Comparison of ENCODE assay signal across 19 mouse cellular contexts in the genomic region with DNA sequence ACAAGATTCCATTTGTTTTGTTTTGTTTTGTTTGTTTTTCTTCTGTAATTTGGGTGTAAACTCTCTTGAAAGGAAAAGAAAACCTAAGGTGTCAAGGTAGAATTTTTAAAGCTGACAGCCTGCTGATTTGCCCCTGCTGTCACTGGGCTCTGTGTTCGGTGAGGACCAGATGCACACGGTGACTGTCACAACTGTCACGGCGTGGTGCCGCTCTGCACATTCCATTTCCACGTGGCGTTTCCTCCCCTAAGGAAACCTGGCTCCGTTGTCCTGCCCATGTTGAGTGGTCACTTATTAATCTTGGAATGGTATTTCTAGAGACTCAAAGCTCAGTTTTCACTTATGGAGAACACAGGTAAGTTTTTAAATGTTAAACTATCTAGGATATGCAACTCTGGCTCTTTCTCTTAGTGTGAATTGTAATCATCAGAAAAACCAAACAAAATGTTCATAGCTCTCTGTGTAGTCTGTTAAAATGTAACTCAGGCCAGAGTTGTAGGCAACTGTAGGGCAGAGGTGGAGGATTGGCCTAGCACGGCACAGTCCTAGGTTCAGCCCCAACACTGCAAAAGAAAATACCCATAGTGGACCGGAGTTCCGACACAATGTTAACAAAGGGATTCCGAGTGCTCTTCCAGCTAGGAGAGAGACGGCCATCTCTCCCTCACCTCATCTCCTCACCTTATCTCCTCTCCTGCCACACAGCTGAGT.
DNase-seq lines count a peak whose midpoint lies in the region; ATAC-seq and TF ChIP-seq lines count a peak whose summit lies in the region.
"Had no signal": no experiment of that assay in that cellular context is flagged by ENCODE, and none has a peak within 500 bp of the region (broad histone marks: within the 10 kb centered on the region; RNA-seq: fewer than 3 reads in every experiment).

No protein-coding gene starts in this region.

- DNase-seq in gastrocnemius, postnatal 36 days, result no peak
- no peak for DNase-seq in retina, embryonic 14.5 days (ENCODE audit: low spot score)
- DNase-seq: adrenal gland, postnatal 25 days; B cell, adult 2 months; cerebellum, adult 11-12 months; cerebellum, postnatal 36 days; heart, adult 11 months; lung, postnatal 36 days; right cerebral cortex, postnatal 25 days; thymus, adult 18-20 months; thymus, postnatal 4 days had no signal

- no peaks in the 10 kb centered on the region for H3K36me3 ChIP-seq in intestine, embryonic 15.5 days
- H3K36me3 ChIP-seq in intestine, postnatal 0 days (ENCODE audit: control insufficient read depth, insufficient read depth), result peaks cover 10% of the 10 kb centered on the region; the same call in 1 of the 2 replicates
- H3K36me3 ChIP-seq in intestine, embryonic 16.5 days (ENCODE audit: control insufficient read depth, insufficient read depth, low read length), result no peaks in the 10 kb centered on the region; the same call in 1 of the 2 replicates
- peaks cover 16% of the 10 kb centered on the region; the same call in 1 of the 2 replicates for H3K36me3 ChIP-seq in kidney, embryonic 15.5 days
- H3K36me3 ChIP-seq in liver, embryonic 15.5 days (replicated peaks), result 0 out of 2 replicates have a peak, but pooled peaks cover 6% of the 10 kb centered on the region
- H3K36me3 ChIP-seq: stomach, embryonic 15.5 days had no signal

- peak; percentile 70; the same call in 1 of the 2 replicates for ATAC-seq in intestine, embryonic 15.5 days
- no peak for ATAC-seq in intestine, postnatal 0 days
- peak; percentile 79 for ATAC-seq in intestine, embryonic 16.5 days
- ATAC-seq in kidney, embryonic 15.5 days (replicated peaks; ENCODE audit: low FRiP score), result 0 out of 2 replicates have a peak, but pooled peaks have one; percentile 67
- peak; percentile 79 for ATAC-seq in liver, embryonic 15.5 days (ENCODE audit: insufficient read depth)

- no peaks in the 10 kb centered on the region for H3K27me3 ChIP-seq in intestine, embryonic 15.5 days (replicated peaks)
- no peaks in the 10 kb centered on the region for H3K27me3 ChIP-seq in intestine, postnatal 0 days (replicated peaks; ENCODE audit: control insufficient read depth, insufficient read depth, low read length)
- no peaks in the 10 kb centered on the region for H3K27me3 ChIP-seq in intestine, embryonic 16.5 days (replicated peaks; ENCODE audit: control insufficient read depth, insufficient read depth, low read length)
- no peaks in the 10 kb centered on the region for H3K27me3 ChIP-seq in kidney, embryonic 15.5 days
- H3K27me3 ChIP-seq in liver, embryonic 15.5 days, result no peaks in the 10 kb centered on the region
- H3K27me3 ChIP-seq: limb, embryonic 15.5 days; stomach, embryonic 15.5 days had no signal

- H3K4me1 ChIP-seq in intestine, embryonic 15.5 days (replicated peaks), result no peaks in the 10 kb centered on the region
- no peaks in the 10 kb centered on the region for H3K4me1 ChIP-seq in intestine, postnatal 0 days (replicated peaks; ENCODE audit: control insufficient read depth, insufficient read depth, low read length)
- no peaks in the 10 kb centered on the region for H3K4me1 ChIP-seq in intestine, embryonic 16.5 days (ENCODE audit: control insufficient read depth, insufficient read depth, low read length)
- H3K4me1 ChIP-seq in kidney, embryonic 15.5 days, result peaks cover 4% of the 10 kb centered on the region; the same call in 1 of the 2 replicates
- H3K4me1 ChIP-seq in liver, embryonic 15.5 days (replicated peaks), result no peaks in the 10 kb centered on the region
- H3K4me1 ChIP-seq: embryonic facial prominence, embryonic 10.5 days; limb, embryonic 15.5 days; stomach, embryonic 15.5 days had no signal

- intact Hi-C loops in gastrocnemius, postnatal 36 days (cut with DNase I), result no loop called here

- H3K4me3 ChIP-seq in intestine, embryonic 15.5 days (replicated peaks), result no peak overlapping the region
- H3K4me3 ChIP-seq in intestine, postnatal 0 days (ENCODE audit: low read depth, low read length), result no peak overlapping the region
- no peak overlapping the region for H3K4me3 ChIP-seq in intestine, embryonic 16.5 days (ENCODE audit: low read length)
- H3K4me3 ChIP-seq in kidney, embryonic 15.5 days (replicated peaks), result no peak overlapping the region
- no peak overlapping the region for H3K4me3 ChIP-seq in liver, embryonic 15.5 days (replicated peaks)
- H3K4me3 ChIP-seq: embryonic facial prominence, embryonic 10.5 days; limb, embryonic 15.5 days; stomach, embryonic 15.5 days had no signal

- H3K9me3 ChIP-seq in intestine, embryonic 15.5 days, result no peaks in the 10 kb centered on the region
- no peaks in the 10 kb centered on the region for H3K9me3 ChIP-seq in intestine, postnatal 0 days (ENCODE audit: control insufficient read depth)
- no peaks in the 10 kb centered on the region for H3K9me3 ChIP-seq in intestine, embryonic 16.5 days (ENCODE audit: control insufficient read depth, low read length)
- H3K9me3 ChIP-seq in kidney, embryonic 15.5 days (replicated peaks), result no peaks in the 10 kb centered on the region
- H3K9me3 ChIP-seq in liver, embryonic 15.5 days (replicated peaks), result no peaks in the 10 kb centered on the region
- H3K9me3 ChIP-seq: embryonic facial prominence, embryonic 10.5 days; limb, embryonic 15.5 days; stomach, embryonic 15.5 days had no signal

- no peak overlapping the region for H3K4me2 ChIP-seq in intestine, embryonic 15.5 days (replicated peaks)
- no peak overlapping the region for H3K4me2 ChIP-seq in intestine, postnatal 0 days (replicated peaks; ENCODE audit: low read depth)
- no peak overlapping the region for H3K4me2 ChIP-seq in intestine, embryonic 16.5 days (ENCODE audit: low read depth, low read length)
- no peak overlapping the region for H3K4me2 ChIP-seq in kidney, embryonic 15.5 days
- no peak overlapping the region for H3K4me2 ChIP-seq in liver, embryonic 15.5 days
- H3K4me2 ChIP-seq: limb, embryonic 15.5 days; stomach, embryonic 15.5 days had no signal

- TF ChIP-seq CTCF in intestine, postnatal 0 days (IDR thresholded peaks at IDR 0.05; ENCODE audit: low read depth), result no peak

- H3K27ac ChIP-seq in intestine, embryonic 15.5 days, result no peak overlapping the region
- no peak overlapping the region for H3K27ac ChIP-seq in intestine, postnatal 0 days (ENCODE audit: low read depth, low read length)
- no peak overlapping the region for H3K27ac ChIP-seq in intestine, embryonic 16.5 days (ENCODE audit: low read length)
- no peak overlapping the region for H3K27ac ChIP-seq in kidney, embryonic 15.5 days
- H3K27ac ChIP-seq in liver, embryonic 15.5 days (replicated peaks), result peak overlapping the region; percentile 61
- H3K27ac ChIP-seq: embryonic facial prominence, embryonic 10.5 days; limb, embryonic 15.5 days; stomach, embryonic 15.5 days had no signal

- H3K9ac ChIP-seq in intestine, embryonic 15.5 days, result no peak overlapping the region
- H3K9ac ChIP-seq in intestine, postnatal 0 days (ENCODE audit: low read depth, low read length), result no peak overlapping the region
- no peak overlapping the region for H3K9ac ChIP-seq in intestine, embryonic 16.5 days (ENCODE audit: low read depth, low read length)
- no peak overlapping the region for H3K9ac ChIP-seq in kidney, embryonic 15.5 days
- H3K9ac ChIP-seq in liver, embryonic 15.5 days, result no peak overlapping the region
- H3K9ac ChIP-seq: limb, embryonic 15.5 days; stomach, embryonic 15.5 days had no signal

- WGBS in intestine, embryonic 15.5 days, result 57% methylated on average over 13 of the region's 13 CpGs
- 47% methylated on average over 13 of the region's 13 CpGs for whole genome bisulfite sequencing in intestine, postnatal 0 days
- 59% methylated on average over 13 of the region's 13 CpGs for WGBS in intestine, embryonic 16.5 days
- WGBS in kidney, embryonic 15.5 days, result 66% methylated on average over 13 of the region's 13 CpGs
- 74% methylated on average over 13 of the region's 13 CpGs for WGBS in liver, embryonic 15.5 days (ENCODE audit: insufficient replicate concordance)
